Mouse (Mus musculus) urinary bladder, postnatal 10 days (tissue): ENCODE measurements around the gene Mbd3.
A peak's percentile ranks its signal among the peaks of the same experiment; 100 is the strongest.
"Not testable (repeated sequence)": the region's sequence is repeated elsewhere in the genome, so short reads cannot be mapped to it uniquely, and the experiment has no call there.

Experiments
- DNase-seq: peaks from one replicate; pipeline ENCODE4 v3.0.0; 2022; ENCODE audit warnings: low spot score

The Mbd3 gene

GRCm38 (mm10) chr10:80369995-80370747 lies 29.2 kb downstream of the Mbd3 start:
- DNase-seq: no peak

DNA sequence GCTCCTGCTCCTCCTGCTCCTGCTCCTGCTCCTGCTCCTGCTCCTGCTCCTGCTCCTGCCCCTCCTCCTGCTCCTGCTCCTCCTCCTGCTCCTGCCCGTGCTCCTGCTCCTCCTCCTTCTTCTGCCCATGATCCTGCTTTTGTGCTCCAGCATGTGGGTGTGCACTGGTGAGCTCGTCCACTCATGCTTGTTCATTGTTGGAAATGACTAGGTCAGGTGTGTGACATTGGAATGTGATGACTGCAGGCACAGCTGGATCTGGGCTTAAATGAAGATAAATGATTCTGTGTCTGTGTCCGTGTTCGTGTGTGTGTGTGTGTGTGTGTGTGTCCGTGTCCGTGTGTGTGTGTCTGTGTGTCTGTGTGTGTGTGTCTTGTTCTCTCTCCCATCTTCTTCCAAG lies 31.0 kb downstream of the Mbd3 start:
- DNase-seq: no peak

DNA sequence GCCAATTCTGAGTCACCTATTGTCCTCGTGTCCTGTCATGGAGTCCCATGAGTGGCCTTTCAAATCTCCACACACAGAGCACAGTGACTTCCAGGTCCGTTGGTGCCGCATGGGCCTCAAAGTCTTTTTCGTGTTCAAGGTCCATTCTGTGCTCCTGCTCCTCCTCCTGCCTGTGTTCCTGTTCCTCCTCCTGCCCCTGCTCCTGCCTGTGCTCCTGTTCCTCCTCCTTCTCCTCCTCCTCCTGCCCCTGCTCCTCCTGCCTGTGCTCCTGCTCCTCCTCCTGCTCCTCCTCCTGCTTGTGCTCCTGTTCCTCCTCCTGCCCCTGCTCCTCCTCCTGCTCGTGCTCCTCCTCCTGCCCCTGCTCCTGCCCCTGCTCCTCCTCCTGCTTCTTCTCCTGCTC lies 31.4 kb downstream of the Mbd3 start:
- DNase-seq: no peak

DNA sequence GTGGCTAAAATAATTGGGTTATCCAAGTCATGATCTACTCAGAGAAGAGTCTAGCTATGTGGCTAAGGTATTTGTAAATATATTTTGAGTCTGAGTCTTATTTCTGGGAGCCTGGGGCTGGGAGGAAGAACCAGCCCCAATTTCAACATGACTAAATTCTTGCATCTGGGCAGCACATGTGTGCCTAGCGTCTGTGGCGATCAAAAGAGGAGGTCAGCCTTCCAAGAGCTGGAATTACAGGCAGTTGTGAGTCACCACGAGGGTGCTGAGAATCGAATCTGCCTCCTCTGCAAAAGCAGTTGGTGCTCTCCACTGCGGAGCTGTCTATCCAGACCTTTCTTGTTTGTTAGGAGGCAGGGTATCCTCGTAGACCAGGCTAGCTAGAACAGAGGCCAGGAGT lies 33.6 kb downstream of the Mbd3 start:
- no peak for DNase-seq

- DNase-seq: no peak
Observed at GRCm38 (mm10) chr10:80363734-80364133, 35.6 kb downstream of the Mbd3 start.

DNA sequence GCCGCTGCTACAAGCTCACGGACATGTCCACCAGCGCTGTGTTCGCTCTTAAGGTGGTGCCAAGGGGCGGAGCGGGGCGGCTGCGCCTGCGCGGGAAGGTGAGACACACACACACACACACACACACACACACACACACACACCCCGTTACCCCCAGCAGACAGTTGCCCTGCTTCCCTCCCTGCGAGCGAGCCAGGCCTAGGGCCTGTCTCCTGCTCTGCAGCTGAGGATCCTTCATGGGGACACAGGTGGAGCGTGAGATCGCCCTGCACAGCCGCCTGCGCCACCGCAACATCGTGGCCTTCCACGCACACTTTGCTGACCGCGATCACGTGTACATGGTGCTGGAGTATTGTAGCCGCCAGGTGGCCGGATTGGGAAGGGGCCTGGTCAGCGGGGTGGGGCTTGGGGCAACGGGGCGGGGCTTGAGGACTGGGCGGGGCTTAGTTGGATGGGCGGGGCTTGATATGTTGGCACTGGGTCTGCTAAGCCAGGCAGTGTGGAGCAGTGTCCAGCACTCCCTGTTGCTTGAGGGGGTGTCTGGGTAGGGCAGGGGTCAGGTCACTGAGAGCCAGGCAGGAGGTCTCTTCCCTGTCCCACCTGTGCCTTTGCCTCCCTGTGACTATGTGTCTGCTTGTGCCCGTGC lies 41.2 kb downstream of the Mbd3 start:
- no peak for DNase-seq

GRCm38 (mm10) chr10:80357336-80357735 lies 42.0 kb downstream of the Mbd3 start:
- DNase-seq: no peak

DNA sequence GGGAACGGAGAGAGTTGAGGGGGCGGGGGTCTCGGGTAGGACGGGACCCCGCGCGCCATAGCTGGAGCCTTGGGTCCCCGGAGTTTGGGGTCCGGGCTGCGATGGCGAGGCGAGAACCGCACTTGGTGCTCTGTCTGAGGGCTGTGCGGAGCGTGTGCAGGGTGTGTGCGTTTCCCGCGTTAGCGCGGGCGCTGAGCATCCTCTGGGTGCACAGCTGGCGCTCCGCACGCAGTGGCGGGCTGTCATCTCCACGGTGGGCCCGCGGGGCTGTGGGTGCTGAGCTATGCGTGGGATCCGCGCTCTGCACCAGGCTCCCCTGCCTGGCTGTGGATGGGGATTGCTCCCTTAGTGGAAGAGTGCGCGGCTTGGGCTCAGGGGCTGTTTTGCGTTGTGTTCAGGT lies 42.6 kb downstream of the Mbd3 start:
- no peak for DNase-seq

DNA sequence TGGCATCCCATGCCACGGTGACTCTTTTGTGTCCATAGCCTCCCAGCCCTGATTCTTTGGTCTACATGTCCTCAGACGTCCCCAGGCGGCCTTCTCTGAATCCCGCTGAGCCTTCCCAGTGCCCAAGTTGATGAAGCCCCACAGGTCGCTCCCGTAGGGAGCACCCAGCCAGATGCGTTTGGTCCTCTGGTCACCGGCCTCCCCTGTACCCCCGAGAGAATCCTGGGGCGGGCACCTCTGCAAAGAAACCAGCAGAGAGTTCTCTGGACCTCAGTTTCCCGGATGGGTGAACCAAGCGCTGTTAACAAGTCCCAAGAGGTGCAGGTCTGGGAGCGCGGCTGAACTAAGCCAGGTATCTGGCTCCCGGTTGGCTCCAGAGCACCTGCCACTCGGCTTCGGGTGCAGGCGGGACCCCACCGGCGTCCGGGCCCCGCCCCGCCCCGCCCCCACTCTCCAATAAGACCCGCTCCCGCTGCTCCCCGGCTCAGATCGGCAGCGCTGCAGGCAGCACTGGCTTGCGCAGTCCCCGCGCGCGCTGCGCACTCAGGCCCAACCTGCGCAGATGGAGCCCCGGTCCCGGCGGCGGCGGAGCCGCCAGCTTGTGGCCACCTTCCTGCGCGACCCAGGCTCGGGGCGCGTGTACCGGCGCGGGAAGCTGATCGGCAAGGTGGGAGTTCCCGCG lies 43.2 kb downstream of the Mbd3 start, which contains the start of gene Plk5:
Gene Plk5 (plus strand): TSS at position 459 of the 682 bp plus-strand sequence.
- DNase-seq: no peak

DNA sequence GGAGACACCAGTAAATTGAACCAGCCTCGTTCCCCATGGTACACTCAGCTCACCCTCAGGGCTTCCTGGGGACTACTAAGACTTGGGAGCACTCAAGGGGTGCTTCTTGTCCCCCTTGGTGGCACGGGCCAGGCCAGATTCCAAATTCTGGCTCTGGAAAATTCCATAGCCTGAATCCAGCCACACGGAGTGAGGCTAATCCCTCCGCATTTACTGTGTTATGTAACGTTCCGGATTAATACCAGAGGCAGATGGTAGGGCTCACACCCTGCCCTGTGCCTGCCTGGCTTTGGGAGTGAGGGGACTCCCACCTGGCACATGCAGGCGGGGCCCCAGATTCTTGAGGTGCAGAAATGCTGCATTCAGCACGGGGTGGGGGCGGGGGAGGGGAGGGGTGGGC lies 43.9 kb downstream of the Mbd3 start:
- no peak for DNase-seq

- no peak for DNase-seq
Observed at GRCm38 (mm10) chr10:80352727-80353126, 46.6 kb downstream of the Mbd3 start.

GRCm38 (mm10) chr10:80351896-80352295 lies 47.5 kb downstream of the Mbd3 start:
- DNase-seq: no peak

DNA sequence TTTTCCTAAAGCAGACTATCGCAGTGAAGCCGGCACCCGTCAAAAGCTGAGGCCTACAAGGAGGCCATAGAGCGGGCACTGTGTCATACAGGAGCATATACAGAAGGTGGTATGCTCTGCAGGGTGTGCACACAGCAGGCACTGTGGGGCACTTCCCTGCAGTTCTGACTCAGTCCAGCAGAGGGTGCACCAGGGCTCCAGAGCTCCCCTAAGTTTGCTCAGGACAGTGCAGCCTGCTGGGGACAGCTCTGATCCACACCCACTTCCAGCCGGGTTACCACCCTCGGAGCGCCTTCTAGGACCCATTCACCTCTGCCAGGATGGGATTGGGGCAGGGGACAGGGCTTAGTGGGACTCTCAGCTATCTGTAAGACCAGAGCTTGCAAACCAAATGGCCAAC lies 49.1 kb downstream of the Mbd3 start:
- DNase-seq: peak; percentile 76

- DNase-seq: no peak
Observed at GRCm38 (mm10) chr10:80348981-80349380, 50.4 kb downstream of the Mbd3 start.

DNA sequence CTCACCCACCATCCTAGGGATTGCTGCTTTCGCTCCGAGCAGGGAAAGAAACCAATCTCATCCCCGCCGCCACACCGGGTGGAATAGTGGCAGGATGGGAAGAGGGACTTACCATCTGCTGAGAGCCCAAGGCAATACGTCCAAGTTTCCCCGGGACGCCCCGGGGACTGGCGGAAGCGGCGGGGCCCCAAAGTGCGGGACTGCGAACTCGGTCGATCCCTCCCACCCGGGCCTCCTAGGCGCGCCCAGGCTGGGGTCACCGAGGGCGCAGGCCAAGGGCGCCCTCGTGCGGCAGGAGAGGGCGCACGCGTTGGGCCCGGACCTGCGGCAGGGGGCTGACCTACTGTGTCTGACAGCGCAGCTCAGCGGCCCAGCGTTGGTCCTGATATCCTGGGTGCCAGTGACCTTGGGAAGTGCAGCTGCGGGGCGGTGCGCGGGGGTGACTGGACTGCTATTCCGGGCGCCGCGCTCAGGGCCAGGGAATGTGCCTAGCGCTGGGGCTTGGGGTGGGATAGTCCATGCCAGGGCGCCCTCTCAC lies 51.0 kb downstream of the Mbd3 start, which contains the start of gene Adamtsl5:
Gene Adamtsl5 (minus strand): TSS at position 169 of the 538 bp plus-strand sequence.
- no peak for DNase-seq

- no peak for DNase-seq
Observed at GRCm38 (mm10) chr10:80347514-80347967, 51.8 kb downstream of the Mbd3 start.

DNA sequence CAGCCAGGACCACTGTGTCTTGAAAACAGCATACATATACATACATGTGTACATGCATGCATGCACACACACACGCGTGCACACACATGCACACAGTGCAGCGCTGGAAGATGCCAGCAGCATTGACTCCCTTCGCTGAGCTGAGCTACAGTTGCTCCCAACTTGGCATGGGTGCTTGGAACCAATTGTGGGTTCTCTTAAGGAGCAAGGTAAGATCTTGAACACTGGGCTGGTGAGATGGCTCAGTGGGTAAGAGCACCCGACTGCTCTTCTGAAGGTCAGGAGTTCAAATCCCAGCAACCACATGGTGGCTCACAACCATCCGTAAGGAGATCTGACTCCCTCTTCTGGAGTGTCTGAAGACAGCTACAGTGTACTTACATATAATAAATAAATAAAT lies 53.4 kb downstream of the Mbd3 start:
- not testable (repeated sequence) for DNase-seq

DNA sequence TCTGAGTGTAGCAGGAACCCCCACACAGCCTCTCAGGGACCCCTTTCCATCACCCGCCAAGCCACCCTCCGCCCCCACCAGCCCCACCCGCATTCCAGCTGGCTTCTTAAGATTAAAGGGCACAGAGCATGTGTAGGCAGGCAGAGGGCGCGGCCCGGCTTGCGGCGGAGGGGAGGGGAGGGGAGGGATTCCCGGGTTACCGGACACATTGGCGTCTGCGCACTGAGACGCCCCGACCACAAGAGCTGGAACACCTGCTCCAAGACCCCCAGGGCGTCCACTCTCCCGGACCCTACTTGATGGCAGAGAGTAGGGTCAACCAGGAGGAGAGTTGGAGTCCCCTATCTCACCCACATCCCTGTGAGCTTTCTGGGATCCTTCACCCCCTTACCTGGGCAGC lies 54.2 kb downstream of the Mbd3 start:
- no peak for DNase-seq

DNA sequence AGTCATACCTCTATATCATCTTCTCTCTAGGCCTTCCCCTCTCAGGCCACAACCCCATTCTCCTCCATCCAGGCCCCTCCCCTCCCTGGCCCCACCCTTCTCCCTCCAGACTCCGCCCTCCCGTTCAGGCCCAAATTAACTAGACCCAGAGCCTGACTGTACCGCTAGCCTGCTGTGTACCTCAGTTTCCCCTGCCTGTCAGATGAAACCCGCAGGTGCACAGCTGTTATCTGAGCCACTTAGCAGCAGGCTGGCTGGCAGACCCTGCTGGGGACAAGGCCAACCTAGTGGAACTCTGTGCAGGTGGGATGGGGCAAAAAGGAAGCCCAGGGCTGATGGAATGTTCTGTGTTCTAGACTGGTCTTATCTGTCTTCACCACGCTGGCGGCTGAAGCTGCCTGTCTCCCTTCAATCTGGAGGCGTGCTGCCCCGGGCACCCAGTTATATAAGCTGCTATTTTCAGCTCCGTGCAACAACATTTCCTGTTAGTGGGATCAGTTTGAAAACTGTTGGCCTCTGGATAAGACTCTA lies 55.2 kb downstream of the Mbd3 start:
- no peak for DNase-seq

DNA sequence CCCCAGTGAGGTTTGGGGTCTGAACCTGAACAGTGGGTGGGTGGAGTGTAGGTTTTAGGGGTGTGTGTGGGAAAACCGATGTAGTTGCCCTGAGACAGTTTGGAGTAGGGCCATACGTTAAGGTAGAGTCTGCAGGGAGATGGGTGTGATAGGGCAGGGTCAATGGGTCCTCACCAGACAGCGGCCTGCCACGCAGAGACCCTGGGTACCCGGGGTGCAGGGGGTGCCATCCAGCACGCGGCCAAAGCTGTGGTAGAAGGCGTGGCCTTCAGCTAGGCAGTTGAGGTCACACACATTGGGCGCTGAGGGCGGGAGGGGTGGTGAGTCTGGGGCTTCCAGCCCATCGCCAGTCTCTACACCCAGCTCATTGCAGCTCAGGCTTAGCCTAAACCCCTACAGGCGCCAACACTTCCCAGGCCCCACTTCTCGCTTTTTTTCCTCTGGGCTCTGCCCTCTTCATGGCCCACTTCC lies 55.9 kb downstream of the Mbd3 start:
- DNase-seq: no peak

DNA sequence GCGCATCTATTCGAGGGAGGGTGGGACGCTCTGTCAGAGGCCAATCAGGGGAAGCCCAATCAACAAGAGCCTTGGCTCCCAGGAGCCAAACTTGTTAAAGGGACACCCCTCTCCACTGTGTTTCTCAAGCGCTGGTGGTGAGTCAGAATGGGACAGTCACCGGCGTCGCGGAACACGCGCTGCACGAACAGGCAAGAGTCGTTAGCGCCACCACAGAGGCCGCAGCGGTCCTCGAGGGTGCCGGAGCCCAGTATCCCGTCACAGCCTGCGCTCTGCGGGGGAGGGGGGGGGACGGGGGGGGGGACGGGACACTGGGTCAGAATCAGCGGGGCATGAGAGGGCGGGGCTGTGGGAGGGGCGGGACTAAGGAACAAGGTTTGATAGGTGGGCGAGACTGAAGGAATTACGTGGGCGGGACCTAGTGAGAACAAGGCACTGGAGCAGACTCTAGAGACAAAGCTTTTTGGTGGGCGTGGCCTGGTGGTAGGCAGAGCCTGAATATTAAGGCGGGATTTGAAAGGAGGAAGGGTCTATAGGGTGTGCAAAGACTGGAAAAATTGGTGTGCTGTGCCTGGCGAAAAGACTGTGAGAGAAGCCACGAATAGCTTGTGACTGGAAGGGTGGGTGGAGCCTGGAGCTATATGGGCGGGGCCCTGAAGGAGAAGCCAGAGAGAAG lies 56.5 kb downstream of the Mbd3 start:
- no peak for DNase-seq
